Mouse (Mus musculus) heart, embryonic 16.5 days (tissue): ENCODE measurements around the gene Pramef12. TPM values are rescaled to one million over a fixed set of nuclear protein-coding genes. Genes with fewer than 3 reads are reported as not detected.

Experiments
- polyA plus RNA-seq: library from polyadenylated mRNA; unstranded; fragments of >200 nt; fragmentation: Nextera tagmentation; extraction: Ambion mirVana; gene quantifications from 2 replicates; pipeline ENCODE4 v1.2.1, GENCODE M21; 2015

Gene Pramef12
- polyA plus RNA-seq, 1 experiment from 2014 or later, result 0.05 TPM

Other genes with a start within 250 kb of the Pramef12 start
- not detected in 2 replicates for gene Oog3, start 245.8 kb downstream of the Pramef12 start, polyA plus RNA-seq
- not detected in 2 replicates for gene Oog2, start 217.7 kb downstream of the Pramef12 start, polyA plus RNA-seq
- gene C87977, start 195.1 kb downstream of the Pramef12 start, polyA plus RNA-seq, result not detected in 2 replicates
- gene Pramel5, start 128.0 kb downstream of the Pramef12 start, polyA plus RNA-seq, result not detected in 2 replicates
- not detected in 2 replicates for gene Gm13128, start 78.2 kb downstream of the Pramef12 start, polyA plus RNA-seq
- gene Gm13119, start 50.5 kb downstream of the Pramef12 start, polyA plus RNA-seq, result not detected in 2 replicates
- not detected in 2 replicates for gene Pramef20, start 30.5 kb downstream of the Pramef12 start, polyA plus RNA-seq
- not detected in 2 replicates for gene 1700012P22Rik, start 30.3 kb upstream of the Pramef12 start, polyA plus RNA-seq
- gene Gm9944, start 44.9 kb upstream of the Pramef12 start, polyA plus RNA-seq, result not detected in 2 replicates
- gene Aadacl3, start 55.3 kb upstream of the Pramef12 start, polyA plus RNA-seq, result not detected in 2 replicates
- not detected in 2 replicates for gene 9430007A20Rik, start 111.4 kb upstream of the Pramef12 start, polyA plus RNA-seq
- gene Gm13124, start 156.7 kb upstream of the Pramef12 start, polyA plus RNA-seq, result not detected in 2 replicates
- not detected in 2 replicates for gene Aadacl4, start 205.2 kb upstream of the Pramef12 start, polyA plus RNA-seq